Mouse (Mus musculus) embryonic facial prominence, embryonic 12.5 days (tissue): ENCODE measurements around the gene Gpr22. TPM values are rescaled to one million over a fixed set of nuclear protein-coding genes. Genes with fewer than 3 reads are reported as not detected.

Source experiments
- ATAC-seq: fragments of 200-750 bp; cut with Nextera tagmentation; 2 replicates; pipeline ENCODE4 v1.8.0; 2017; ENCODE audit not compliant: insufficient number of reproducible peaks, insufficient read depth, low FRiP score, low TSS enrichment
- H3K27ac ChIP-seq: fragments of 300-500 bp; sonication (generic); 2 replicates; pipeline ENCODE4 v1.5.1; 2016; ENCODE audit warnings: mild to moderate bottlenecking
- H3K27me3 ChIP-seq: fragments of 300-500 bp; sonication (generic); 2 replicates; pipeline ENCODE4 v1.6.1; 2016; ENCODE audit warnings: mild to moderate bottlenecking, moderate library complexity
- H3K36me3 ChIP-seq: fragments of 300-500 bp; sonication (generic); 2 replicates; pipeline ENCODE4 v1.6.1; 2016; ENCODE audit warnings: mild to moderate bottlenecking
- H3K4me1 ChIP-seq: fragments of 300-500 bp; sonication (generic); 2 replicates; pipeline ENCODE4 v1.6.1; 2016
- H3K4me2 ChIP-seq: fragments of 300-500 bp; sonication (generic); replicated peaks from 2 replicates; pipeline ENCODE4 v1.6.1; 2016; ENCODE audit warnings: mild to moderate bottlenecking, moderate library complexity
- H3K4me3 ChIP-seq: fragments of 300-500 bp; sonication (generic); 2 replicates; pipeline ENCODE4 v1.5.1; 2016; ENCODE audit warnings: mild to moderate bottlenecking
- H3K9ac ChIP-seq: fragments of 300-500 bp; sonication (generic); 2 replicates; pipeline ENCODE4 v1.6.1; 2016; ENCODE audit warnings: mild to moderate bottlenecking, moderate library complexity
- H3K9me3 ChIP-seq: fragments of 300-500 bp; sonication (generic); 2 replicates; pipeline ENCODE4 v1.6.1; 2016; ENCODE audit warnings: mild to moderate bottlenecking, moderate library complexity
- WGBS: fragments of 180-500 bp; shearing (Covaris S2); methylation state at CpG from one replicate; pipeline ENCODE4 v1.1.7; 2016; 5-methylcytosine and 5-hydroxymethylcytosine counted together
- polyA plus RNA-seq: library from polyadenylated mRNA; unstranded; fragments of >200 nt; fragmentation: Nextera tagmentation; extraction: Ambion mirVana; gene quantifications from 2 replicates; pipeline ENCODE4 v1.2.1, GENCODE M21; 2016

Gpr22 gene
- polyA plus RNA-seq = 1.00 and 1.2 TPM in 2 replicates

- Histone ChIP-seq H3K4me3 (0 out of 2 replicates have a peak within 1 kb of the TSS, but pooled peaks have one; percentile 3), H3K36me3 (no peaks in the 10 kb centered on the region), H3K9me3 (no peaks in the 10 kb centered on the region), H3K4me2 (peak within 1 kb of the TSS; percentile 25), H3K9ac (no peak within 1 kb of the TSS), H3K27ac (no peak within 1 kb of the TSS), H3K4me1 (peaks cover 5% of the 10 kb centered on the region; the same call in 1 of the 2 replicates), H3K27me3 (no peaks in the 10 kb centered on the region)
- ATAC-seq = no peak
- 17% methylated on average over 6 of the region's 6 CpGs for WGBS
Observed at GRCm38 (mm10) chr12:31713600-31713999, at the start of gene Gpr22. TSS of gene Gpr22 (minus strand) at chr12:31713947.

DNA sequence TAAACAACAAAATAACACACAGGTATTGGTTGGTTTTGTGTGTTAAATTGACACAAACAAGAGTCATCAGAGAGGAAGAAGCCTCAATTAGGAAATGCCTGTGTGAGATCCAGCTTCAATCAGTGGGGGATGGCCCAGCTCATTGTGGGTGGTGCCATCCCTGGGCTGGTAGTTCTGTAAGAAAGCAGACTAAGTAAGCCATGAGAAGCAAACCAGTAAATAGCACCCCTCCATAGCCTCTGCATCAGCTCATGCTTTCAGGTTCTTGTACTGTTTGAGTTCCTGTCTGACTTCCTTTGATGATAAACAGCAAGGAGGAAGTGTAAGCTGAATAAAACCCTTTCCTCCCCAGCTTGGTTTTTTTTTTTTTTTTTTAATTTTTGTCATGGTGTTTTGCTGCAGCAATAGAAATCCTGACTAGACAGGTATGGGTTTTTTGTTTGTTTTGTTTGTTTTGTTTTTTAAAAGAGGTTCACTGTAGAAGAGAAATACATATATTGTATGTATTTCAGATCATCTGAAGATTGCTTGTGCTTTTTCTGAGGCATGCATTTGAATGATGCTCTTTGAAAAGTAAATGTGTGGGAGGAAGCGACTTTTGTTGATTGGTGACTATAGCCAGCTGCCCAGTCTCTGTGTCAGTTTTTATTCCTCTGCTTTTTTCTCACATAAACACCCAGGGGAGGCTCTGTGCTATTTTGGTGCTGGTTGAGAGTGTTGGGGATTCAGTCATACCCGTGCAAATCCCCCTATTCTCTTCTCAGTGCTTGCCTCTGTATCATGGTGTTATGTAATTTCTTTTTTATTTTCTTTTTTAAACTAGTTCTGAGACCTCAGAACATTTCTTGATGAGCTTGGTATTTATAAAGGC, 42.4 kb upstream of the Gpr22 start:
- Histone ChIP-seq H3K27ac (no peak overlapping the region), H3K4me2 (no peak overlapping the region), H3K9ac (no peak overlapping the region), H3K27me3 (no peaks in the 10 kb centered on the region), H3K4me3 (no peak overlapping the region), H3K9me3 (no peaks in the 10 kb centered on the region), H3K36me3 (no peaks in the 10 kb centered on the region), H3K4me1 (no peaks in the 10 kb centered on the region)
- 57% methylated on average over 2 of the region's 2 CpGs for WGBS
- no peak for ATAC-seq

- H3K27me3 ChIP-seq = no peaks in the 10 kb centered on the region
- no peak overlapping the region for H3K9ac ChIP-seq
- H3K36me3 ChIP-seq = no peaks in the 10 kb centered on the region
- H3K4me3 ChIP-seq = no peak overlapping the region
- WGBS = 66% methylated on average over 2 of the region's 2 CpGs
- no peaks in the 10 kb centered on the region for H3K9me3 ChIP-seq
- ATAC-seq = no peak
- H3K4me1 ChIP-seq = no peaks in the 10 kb centered on the region
- H3K4me2 ChIP-seq = no peak overlapping the region
- H3K27ac ChIP-seq = no peak overlapping the region
Observed at GRCm38 (mm10) chr12:31754465-31754864, 40.7 kb upstream of the Gpr22 start.

GRCm38 (mm10) chr12:31749846-31750245, 36.1 kb upstream of the Gpr22 start:
- Histone ChIP-seq H3K9ac (no peak overlapping the region), H3K9me3 (no peaks in the 10 kb centered on the region), H3K27me3 (no peaks in the 10 kb centered on the region), H3K36me3 (no peaks in the 10 kb centered on the region), H3K4me2 (no peak overlapping the region), H3K27ac (no peak overlapping the region), H3K4me1 (no peaks in the 10 kb centered on the region), H3K4me3 (no peak overlapping the region)
- 93% methylated on average over 4 of the region's 4 CpGs for WGBS
- no peak for ATAC-seq

DNA sequence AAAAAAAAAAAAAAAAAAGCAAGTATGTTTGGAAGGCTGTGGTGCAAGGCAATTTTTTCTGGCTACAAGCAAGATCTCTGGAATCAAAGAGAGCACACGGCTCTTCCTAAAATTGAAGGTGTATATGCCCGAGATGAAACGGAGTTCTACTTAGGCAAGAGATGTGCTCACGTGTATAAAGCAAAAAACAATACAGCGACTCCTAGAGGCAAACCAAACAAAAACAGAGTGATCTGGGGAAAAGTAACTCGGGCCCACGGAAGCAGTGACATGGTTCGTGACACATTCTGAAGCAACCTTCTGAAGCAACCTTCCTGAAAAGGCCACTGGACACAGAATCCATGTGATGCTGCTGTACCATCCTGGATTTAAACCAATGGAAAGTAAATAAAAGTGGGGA, 33.6 kb upstream of the Gpr22 start:
- H3K9me3 ChIP-seq = 0 out of 2 replicates have a peak, but pooled peaks cover 2% of the 10 kb centered on the region
- no peaks in the 10 kb centered on the region for H3K36me3 ChIP-seq
- 85% methylated on average over 8 of the region's 8 CpGs for WGBS
- H3K4me3 ChIP-seq = no peak overlapping the region
- no peaks in the 10 kb centered on the region for H3K4me1 ChIP-seq
- H3K27me3 ChIP-seq = no peaks in the 10 kb centered on the region
- H3K9ac ChIP-seq = no peak overlapping the region
- no peak for ATAC-seq
- no peak overlapping the region for H3K27ac ChIP-seq
- H3K4me2 ChIP-seq = no peak overlapping the region

- no peak overlapping the region for H3K4me3 ChIP-seq
- H3K27ac ChIP-seq = no peak overlapping the region
- H3K9ac ChIP-seq = no peak overlapping the region
- 87% methylated on average over 2 of the region's 2 CpGs for WGBS
- H3K9me3 ChIP-seq = no peaks in the 10 kb centered on the region
- H3K4me2 ChIP-seq = no peak overlapping the region
- H3K4me1 ChIP-seq = no peaks in the 10 kb centered on the region
- ATAC-seq = no peak
- no peaks in the 10 kb centered on the region for H3K36me3 ChIP-seq
- no peaks in the 10 kb centered on the region for H3K27me3 ChIP-seq
Observed at GRCm38 (mm10) chr12:31734616-31735015, 20.9 kb upstream of the Gpr22 start.

DNA sequence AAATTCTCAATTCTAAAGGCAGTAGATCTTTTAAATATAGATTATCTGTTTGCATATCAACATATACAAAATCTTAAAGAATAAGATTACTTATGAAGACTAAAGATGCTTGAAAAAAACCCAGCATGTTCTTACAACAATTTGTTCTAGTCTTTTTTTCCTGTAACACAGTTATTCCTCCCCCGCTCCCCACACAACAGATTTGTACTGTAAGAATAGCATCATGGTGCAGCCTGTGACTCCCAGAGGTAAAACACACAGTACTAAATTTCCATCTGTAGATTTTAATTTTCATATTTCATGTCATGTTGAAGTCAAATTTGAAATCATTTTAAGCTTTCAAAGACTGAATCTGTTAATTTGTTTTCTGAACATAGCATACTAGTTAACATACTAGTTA, 16.4 kb upstream of the Gpr22 start:
- H3K36me3 ChIP-seq = no peaks in the 10 kb centered on the region
- no peaks in the 10 kb centered on the region for H3K9me3 ChIP-seq
- no peaks in the 10 kb centered on the region for H3K27me3 ChIP-seq
- no peak overlapping the region for H3K27ac ChIP-seq
- ATAC-seq = no peak
- H3K4me2 ChIP-seq = no peak overlapping the region
- H3K9ac ChIP-seq = no peak overlapping the region
- WGBS = 95% methylated on average over 1 of the region's 1 CpGs
- no peak overlapping the region for H3K4me3 ChIP-seq
- H3K4me1 ChIP-seq = no peaks in the 10 kb centered on the region

- no peaks in the 10 kb centered on the region for H3K4me1 ChIP-seq
- 32% methylated on average over 1 of the region's 1 CpGs for WGBS
Observed at GRCm38 (mm10) chr12:31726707-31727106, 13.0 kb upstream of the Gpr22 start.

DNA sequence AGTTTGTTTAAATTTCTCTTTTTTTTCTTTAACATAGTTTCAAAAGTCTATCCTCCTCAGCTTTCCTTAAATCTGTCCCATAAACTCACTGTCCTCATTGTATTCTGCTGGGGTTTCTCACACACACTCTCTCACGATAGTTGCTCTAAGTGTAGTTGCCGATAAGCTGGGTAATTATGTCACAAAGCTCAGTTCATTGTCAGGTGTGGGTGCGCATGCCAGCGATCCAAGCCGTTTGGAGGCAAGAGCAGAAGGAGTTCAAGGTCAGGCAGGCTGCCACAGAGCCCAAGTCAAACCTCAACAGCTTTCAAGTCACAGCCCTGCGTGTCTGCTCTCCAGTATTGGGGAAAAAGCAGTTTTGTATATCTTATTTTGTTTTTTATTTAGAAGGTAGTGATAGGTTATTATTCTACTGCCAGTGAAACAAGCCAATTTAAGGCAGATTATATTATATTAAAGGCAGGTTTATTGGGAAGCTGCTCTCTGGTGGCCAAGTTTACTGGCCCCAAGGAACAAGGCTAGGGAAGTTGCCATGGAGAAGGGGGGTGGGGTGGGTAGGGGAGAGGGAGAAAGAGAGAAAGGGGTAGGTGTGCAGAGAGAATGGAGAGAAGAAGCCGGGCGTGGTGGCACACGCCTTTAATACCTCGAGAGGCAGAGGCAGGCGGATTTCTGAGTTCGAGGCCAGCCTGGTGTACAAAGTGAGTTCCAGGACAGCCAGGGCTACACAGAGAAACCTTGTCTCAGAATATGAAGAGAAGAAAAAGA, 11.9 kb upstream of the Gpr22 start:
- no peak overlapping the region for H3K4me2 ChIP-seq
- no peaks in the 10 kb centered on the region for H3K27me3 ChIP-seq
- no peak overlapping the region for H3K4me3 ChIP-seq
- no peak for ATAC-seq
- H3K9ac ChIP-seq = no peak overlapping the region
- H3K9me3 ChIP-seq = no peaks in the 10 kb centered on the region
- 84% methylated on average over 12 of the region's 12 CpGs for WGBS
- H3K27ac ChIP-seq = no peak overlapping the region
- no peaks in the 10 kb centered on the region for H3K36me3 ChIP-seq
- peaks cover 3% of the 10 kb centered on the region; the same call in 1 of the 2 replicates for H3K4me1 ChIP-seq

More at GRCm38 (mm10) chr12:31726707-31727106, 13.0 kb upstream of the Gpr22 start:
- H3K4me3 ChIP-seq = no peak overlapping the region
- ATAC-seq = no peak
- no peak overlapping the region for H3K27ac ChIP-seq
- H3K4me2 ChIP-seq = no peak overlapping the region
- H3K36me3 ChIP-seq = no peaks in the 10 kb centered on the region
- H3K27me3 ChIP-seq = no peaks in the 10 kb centered on the region
- no peaks in the 10 kb centered on the region for H3K9me3 ChIP-seq
- no peak overlapping the region for H3K9ac ChIP-seq

DNA sequence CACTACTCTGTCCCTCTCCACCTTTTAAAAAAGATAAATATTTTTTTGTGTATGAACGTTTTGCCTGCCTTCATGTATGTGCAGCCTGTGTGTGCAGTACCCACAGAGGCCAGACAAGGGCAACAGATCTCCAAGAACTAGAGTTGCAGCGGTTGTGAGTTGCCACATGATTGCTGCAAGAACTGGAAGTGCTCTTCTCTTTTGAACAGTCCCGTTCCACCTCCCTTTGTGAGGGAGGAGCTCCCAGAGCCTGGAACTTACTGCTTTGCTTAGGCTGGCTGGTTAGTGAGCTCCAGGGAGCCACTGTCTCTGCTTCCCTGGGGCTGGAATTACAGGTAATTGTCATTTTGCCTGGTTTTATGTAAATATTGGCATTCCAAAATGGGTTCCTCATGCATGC, 10.8 kb upstream of the Gpr22 start:
- Histone ChIP-seq H3K36me3 (no peaks in the 10 kb centered on the region), H3K4me2 (no peak overlapping the region), H3K9me3 (no peaks in the 10 kb centered on the region), H3K27ac (no peak overlapping the region), H3K27me3 (no peaks in the 10 kb centered on the region), H3K4me3 (no peak overlapping the region), H3K4me1 (peaks cover 4% of the 10 kb centered on the region; the same call in 1 of the 2 replicates), H3K9ac (no peak overlapping the region)
- 87% methylated on average over 3 of the region's 3 CpGs for WGBS
- no peak for ATAC-seq

- Histone ChIP-seq H3K27me3 (no peaks in the 10 kb centered on the region), H3K27ac (no peak overlapping the region), H3K9ac (no peak overlapping the region), H3K4me1 (peaks cover 4% of the 10 kb centered on the region; the same call in 1 of the 2 replicates), H3K9me3 (no peaks in the 10 kb centered on the region), H3K4me3 (no peak overlapping the region), H3K4me2 (no peak overlapping the region), H3K36me3 (no peaks in the 10 kb centered on the region)
- ATAC-seq = no peak
- 88% methylated on average over 1 of the region's 1 CpGs for WGBS
Observed at GRCm38 (mm10) chr12:31719586-31720275, 6.0 kb upstream of the Gpr22 start.
